Mouse (Mus musculus): Measurements from ENCODE around the gene Nod1. TPM values are rescaled to one million over a fixed set of nuclear protein-coding genes. Genes with fewer than 3 reads are reported as not detected.

Nod1 gene
- total and polyA plus RNA-seq, 3 experiments, result 9.2 to 24.8 (median 13.1) TPM

DNA sequence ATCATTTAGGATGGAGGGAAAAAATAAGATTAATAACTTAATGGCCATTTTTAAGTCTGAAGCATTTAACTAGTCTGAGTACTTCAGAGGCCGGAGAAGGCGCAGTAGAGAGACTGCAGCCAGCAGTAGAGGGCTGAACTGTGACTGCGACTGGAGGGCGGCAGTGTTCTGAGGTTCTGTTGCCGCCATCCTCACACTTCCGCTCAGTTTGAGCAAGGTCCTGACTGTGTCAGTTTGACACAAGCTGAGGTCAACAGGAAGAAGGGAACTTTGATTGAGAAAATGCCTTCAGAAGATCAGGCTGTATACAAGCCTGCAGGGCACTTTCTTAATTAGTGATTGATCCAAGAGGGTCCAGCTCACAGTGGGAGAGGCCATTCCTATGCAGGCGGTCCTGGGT lies 86.2 kb downstream of the Nod1 start:
- DNase-seq, result no peak

DNA sequence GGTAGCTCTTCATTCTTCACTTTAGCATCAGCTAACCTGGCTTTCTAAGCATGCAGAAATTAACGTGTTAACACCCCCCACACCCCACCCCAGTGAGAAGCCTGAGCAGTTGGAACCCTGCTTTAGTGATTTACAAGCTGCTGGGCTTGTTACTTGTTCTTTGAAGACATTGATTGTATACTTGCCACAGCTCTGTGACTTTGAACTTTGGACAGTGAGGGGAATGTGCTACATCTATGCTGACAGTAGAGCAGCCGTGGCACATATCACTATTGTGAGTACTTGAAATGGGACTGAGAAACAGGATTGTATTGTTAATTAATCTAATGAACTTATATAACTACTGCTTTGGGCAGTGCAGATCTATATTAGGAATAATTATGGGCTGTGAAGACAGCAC lies 89.0 kb downstream of the Nod1 start:
- no peak for DNase-seq

DNA sequence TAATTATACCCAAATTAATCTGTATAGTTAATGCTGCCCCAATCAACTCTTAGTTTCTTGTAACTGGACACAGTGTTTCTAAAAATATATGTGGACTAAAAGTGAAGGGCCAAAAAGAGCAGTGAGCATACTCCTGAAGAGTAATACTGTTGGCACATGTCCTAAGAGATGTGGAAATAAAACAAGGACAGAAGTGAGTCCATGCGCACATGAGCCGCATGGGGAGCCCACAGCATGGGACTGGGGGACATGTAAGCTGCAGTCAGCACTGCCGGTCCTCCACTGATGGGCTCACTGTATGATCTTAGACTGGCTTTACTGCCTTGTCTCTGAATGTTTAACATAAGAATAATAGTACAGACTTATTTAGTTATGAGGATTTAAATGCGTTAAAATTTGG lies 92.3 kb downstream of the Nod1 start:
- DNase-seq, result peak; percentile 44

DNA sequence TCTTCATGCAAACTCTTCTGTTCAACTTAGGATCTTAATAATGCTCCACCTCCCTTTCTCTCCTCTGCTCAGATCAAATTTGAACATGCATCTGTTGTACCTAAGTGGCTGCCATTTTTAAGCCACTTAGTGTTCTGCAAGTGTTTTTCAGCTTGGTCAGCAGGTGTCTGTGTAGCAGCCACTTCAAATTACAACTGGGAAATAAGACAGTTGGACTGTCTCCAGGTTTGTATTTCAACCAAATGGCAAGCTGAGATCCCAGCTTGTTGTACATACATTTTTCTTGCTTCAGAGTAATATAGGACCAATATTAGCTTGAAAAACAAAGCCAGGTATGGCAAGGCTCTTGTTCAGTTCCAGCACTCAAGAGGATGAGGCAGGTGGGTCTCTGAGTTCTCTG lies 93.9 kb downstream of the Nod1 start:
- no peak for DNase-seq

DNA sequence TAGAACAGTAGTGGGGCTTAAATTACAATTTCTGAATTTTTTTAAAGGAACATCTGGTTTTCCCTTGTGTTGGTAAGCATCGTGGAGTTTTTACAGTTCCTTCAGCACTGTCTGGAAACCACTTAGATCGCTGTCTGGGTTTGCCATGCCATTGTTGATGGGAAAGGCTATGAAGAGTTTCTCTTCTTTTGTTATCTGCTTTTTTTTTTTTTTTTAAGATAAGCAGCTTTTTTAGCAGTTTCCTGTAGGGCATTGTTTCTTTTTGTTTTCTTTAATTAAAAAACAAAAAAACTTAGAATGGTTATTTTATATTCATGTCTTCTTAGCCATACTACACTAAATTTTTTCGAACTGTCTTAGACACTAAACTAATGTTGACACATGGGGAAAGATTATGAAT lies 94.8 kb downstream of the Nod1 start:
- DNase-seq, result no peak

DNA sequence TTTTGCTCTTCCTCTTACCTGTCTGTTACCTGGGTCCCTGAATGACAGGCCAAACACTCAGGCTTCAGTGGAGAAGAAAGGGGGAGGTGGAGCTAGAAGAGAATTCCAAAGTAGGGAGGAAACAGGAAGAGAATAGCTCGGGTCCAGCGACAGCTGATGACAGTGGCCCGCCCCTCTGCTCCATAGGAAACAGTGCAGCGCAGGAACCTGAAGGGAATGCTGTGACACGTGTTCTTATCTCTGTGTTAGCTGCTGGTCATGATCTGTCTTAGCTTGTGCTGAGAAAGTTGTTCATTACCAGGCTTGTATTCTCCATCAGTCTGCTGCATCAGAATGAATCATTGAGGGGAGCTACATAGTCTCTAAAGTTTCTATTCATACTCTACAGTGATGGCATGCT lies 95.6 kb downstream of the Nod1 start:
- DNase-seq, result no peak

Other genes starting within 250 kb of the Nod1 start
- 10 to 100 TPM; 39.2 to 54.0 TPM for gene Znrf2, start 155.7 kb downstream of the Nod1 start, total RNA-seq (2021)
- 75.3 and 107 TPM in 2 replicates for gene Znrf2, start 155.7 kb downstream of the Nod1 start, polyA plus RNA-seq (2012; rRNA removed)
- 1 to 10 TPM; 6.2 to 6.4 TPM for gene Ggct, start 20.3 kb upstream of the Nod1 start, total RNA-seq (2021)
- gene Ggct, start 20.3 kb upstream of the Nod1 start, polyA plus RNA-seq (2012; rRNA removed), result 0.68 and 0.97 TPM in 2 replicates
- gene Gars, start 65.4 kb upstream of the Nod1 start, total RNA-seq (2021), result 10 to 100 TPM; 78.6 to 92.2 TPM
- gene Gars, start 65.4 kb upstream of the Nod1 start, polyA plus RNA-seq (2012; rRNA removed), result 32.1 and 48.1 TPM in 2 replicates
- not detected for gene Crhr2, start 160.4 kb upstream of the Nod1 start, total RNA-seq (2021)
- gene Crhr2, start 160.4 kb upstream of the Nod1 start, polyA plus RNA-seq (2012; rRNA removed), result 0.22 and 0.23 TPM in 2 replicates
- 10 to 100 TPM in 1 of 2 experiments, 1 to 10 TPM in 1; 8.9 to 28.9 TPM for gene Inmt, start 202.4 kb upstream of the Nod1 start, total RNA-seq (2021)
- 3.3 and 3.8 TPM in 2 replicates for gene Inmt, start 202.4 kb upstream of the Nod1 start, polyA plus RNA-seq (2012; rRNA removed)
- 1 to 10 TPM; 2.9 to 5.6 TPM for gene Mindy4, start 230.8 kb upstream of the Nod1 start, total RNA-seq (2021)
- gene Mindy4, start 230.8 kb upstream of the Nod1 start, polyA plus RNA-seq (2012; rRNA removed), result 5.5 and 5.9 TPM in 2 replicates

All from adrenal gland, adult 2 months (tissue).